Mouse (Mus musculus): ENCODE results near the gene Mis12.

Mis12 gene

GRCm38 (mm10) chr11:71017051-71017450 lies 2.4 kb upstream of the Mis12 start:
- no peak for DNase-seq (ENCODE audit: low read depth, low spot score)

GRCm38 (mm10) chr11:71018416-71019200 lies 803 bp upstream of the Mis12 start:
- DNase-seq (ENCODE audit: low read depth, low spot score), result no peak

DNA sequence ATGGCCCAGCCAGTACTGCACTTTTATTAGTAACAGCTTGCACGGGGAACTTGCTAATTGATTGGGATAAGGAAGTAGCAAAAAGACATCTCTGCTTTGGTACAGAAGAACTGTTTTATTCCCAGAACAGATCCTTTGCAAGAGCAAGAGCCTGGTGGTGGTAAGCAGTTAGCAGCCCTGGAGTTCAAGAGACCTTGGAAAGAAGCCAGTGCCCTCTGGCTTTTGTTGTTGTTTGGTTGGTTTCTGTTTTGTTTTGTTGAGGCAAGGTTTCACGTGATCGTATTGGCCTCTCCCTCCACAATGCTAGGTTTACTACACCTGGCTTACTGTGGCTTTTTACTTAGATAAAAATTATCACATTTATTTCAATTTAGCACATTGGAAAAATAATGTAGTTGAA lies 8.9 kb downstream of the Mis12 start:
- no peak for DNase-seq (ENCODE audit: low read depth, low spot score)

GRCm38 (mm10) chr11:71029403-71030118 lies 10.2 kb downstream of the Mis12 start:
- DNase-seq (ENCODE audit: low read depth, low spot score), result no peak

GRCm38 (mm10) chr11:71032070-71032469 lies 12.7 kb downstream of the Mis12 start:
- DNase-seq (ENCODE audit: low read depth, low spot score), result no peak

DNA sequence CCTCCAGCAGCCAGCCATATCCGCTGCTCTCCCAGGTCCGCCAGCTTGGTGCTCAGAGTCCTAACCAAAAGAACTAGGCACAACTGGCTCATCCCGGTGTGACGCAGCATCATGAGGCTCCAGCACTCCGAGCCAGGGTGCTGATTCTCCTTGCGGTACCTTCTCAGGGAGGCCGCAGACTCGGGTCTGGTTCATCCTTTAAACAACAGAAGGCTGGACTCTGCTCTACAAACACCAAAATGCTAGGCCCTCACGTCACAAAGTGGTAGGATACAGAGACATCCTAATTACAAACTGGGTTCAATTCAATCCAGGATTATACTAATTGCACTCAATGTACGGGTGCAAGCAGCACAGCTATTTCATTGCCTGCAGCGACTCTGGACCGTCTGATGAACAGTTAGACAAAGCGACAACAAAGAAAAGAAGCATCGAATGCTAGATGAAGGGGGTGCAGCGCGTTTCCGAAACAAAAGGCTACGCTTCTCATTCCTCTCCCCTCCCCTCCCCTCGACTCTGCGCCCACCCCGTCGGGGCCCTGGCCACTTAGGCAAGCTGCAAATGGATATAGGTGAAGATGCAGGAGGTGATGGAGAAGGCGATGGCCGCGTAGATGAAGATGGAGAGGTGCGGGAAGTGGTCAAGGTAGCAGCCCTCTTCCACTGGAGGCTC lies 13.2 kb downstream of the Mis12 start:
- peak; percentile 34 for DNase-seq (ENCODE audit: low read depth, low spot score)

DNA sequence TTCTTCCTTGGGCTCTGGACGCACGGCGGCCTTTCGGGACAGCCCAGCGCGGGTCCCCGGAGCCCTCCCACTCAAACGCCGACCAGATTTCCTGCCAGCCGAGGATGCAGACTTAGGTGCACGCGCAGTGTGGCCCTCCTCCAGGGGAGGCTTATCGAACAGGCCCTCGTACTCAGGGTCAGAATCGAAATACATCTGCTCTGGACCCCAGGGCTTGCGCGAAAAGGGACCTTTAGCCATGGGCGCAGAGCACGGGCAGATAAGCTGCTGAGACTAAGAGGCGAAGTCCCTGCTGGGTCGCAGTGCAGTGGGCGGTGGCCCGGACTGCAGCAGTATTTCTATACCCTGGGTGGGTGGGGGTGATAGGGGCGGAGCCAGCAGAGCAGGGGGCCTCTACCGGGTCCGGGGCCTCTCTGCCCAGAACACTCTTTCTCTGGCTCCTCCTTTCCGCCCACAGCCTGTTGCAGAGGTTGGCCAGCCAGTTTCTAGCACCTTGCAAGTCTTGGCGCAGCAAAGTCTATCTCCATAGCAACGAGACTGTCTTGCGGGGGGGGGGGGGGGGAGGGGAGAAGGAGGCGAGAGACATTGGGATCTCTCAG lies 13.9 kb downstream of the Mis12 start, which contains the start of gene 6330403K07Rik:
TSS of gene 6330403K07Rik (minus strand) at position 351 of the 599 bp plus-strand sequence.
- DNase-seq (ENCODE audit: low read depth, low spot score), result peak; percentile 80

- DNase-seq (ENCODE audit: low read depth, low spot score), result no peak
Measured at GRCm38 (mm10) chr11:71039526-71040298, 20.3 kb downstream of the Mis12 start.

GRCm38 (mm10) chr11:71052554-71052953 lies 33.1 kb downstream of the Mis12 start:
- DNase-seq (ENCODE audit: low read depth, low spot score), result peak; percentile 33

DNA sequence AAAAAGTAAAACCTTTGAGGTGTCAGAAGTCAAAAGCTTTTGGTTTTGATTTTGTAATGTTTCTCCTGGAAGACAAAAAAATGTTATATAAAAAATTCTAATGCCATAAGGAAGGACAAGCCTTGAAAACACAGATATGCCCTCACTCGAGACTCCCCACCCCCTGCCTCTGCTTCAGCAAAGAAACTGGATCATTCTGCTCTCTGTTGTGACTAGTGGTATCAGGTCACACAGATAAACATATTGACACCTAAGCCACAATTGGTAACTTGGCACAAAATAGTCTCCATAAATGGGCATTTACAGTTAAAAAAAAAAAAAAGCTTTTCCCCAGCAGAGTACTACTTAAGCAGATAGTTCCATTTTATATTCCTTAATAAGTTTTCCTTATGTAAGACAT lies 56.9 kb downstream of the Mis12 start:
- DNase-seq (ENCODE audit: low read depth, low spot score), result no peak
